Mouse (Mus musculus) telencephalon, adult 2 months (tissue): Measurements from ENCODE around the gene Tnpo2.
A peak's percentile ranks its signal among the peaks of the same experiment; 100 is the strongest.

Experiments
- DNase-seq: peaks from one replicate; pipeline ENCODE4 v3.0.0-alpha.2; 2011; ENCODE audit warnings: low read depth, low spot score

The Tnpo2 gene

GRCm38 (mm10) chr8:85036718-85037365, at the start of gene Tnpo2:
Gene Tnpo2, plus strand, starts transcription at chr8:85036915.
- peak; percentile 99 for DNase-seq

GRCm38 (mm10) chr8:84987388-84987787, 49.3 kb upstream of the Tnpo2 start:
- DNase-seq = no peak

GRCm38 (mm10) chr8:84987903-84988302, 48.8 kb upstream of the Tnpo2 start:
- no peak for DNase-seq

GRCm38 (mm10) chr8:84989311-84989731, 47.4 kb upstream of the Tnpo2 start:
- no peak for DNase-seq

GRCm38 (mm10) chr8:84989810-84990209, 46.9 kb upstream of the Tnpo2 start:
- no peak for DNase-seq

- peak; percentile 97 for DNase-seq
These were observed 46.4 kb upstream of the Tnpo2 start, which contains the start of gene Hook2 for GRCm38 (mm10) chr8:84990349-84990748. Gene Hook2, plus strand, starts transcription at chr8:84990603.

- DNase-seq = no peak
These were observed 45.9 kb upstream of the Tnpo2 start for GRCm38 (mm10) chr8:84990836-84991235.

GRCm38 (mm10) chr8:84994375-84994774, 42.3 kb upstream of the Tnpo2 start:
- no peak for DNase-seq

- DNase-seq = no peak
These were observed 41.0 kb upstream of the Tnpo2 start for GRCm38 (mm10) chr8:84995680-84996079.

GRCm38 (mm10) chr8:84996978-84997377, 39.7 kb upstream of the Tnpo2 start:
- no peak for DNase-seq

GRCm38 (mm10) chr8:84997649-84998295, 38.9 kb upstream of the Tnpo2 start:
- DNase-seq = peak; percentile 84

- DNase-seq = no peak
These were observed 29.0 kb upstream of the Tnpo2 start for GRCm38 (mm10) chr8:85007686-85008085.

- no peak for DNase-seq
These were observed 25.5 kb upstream of the Tnpo2 start for GRCm38 (mm10) chr8:85011242-85011641.

- DNase-seq = no peak
These were observed 23.4 kb upstream of the Tnpo2 start for GRCm38 (mm10) chr8:85013230-85013840.

- DNase-seq = no peak
These were observed 22.3 kb upstream of the Tnpo2 start, which contains the start of gene Best2 for GRCm38 (mm10) chr8:85014431-85014830. Gene Best2, minus strand, starts transcription at chr8:85014531.

- DNase-seq = no peak
These were observed 20.0 kb upstream of the Tnpo2 start for GRCm38 (mm10) chr8:85016724-85017123.

- no peak for DNase-seq
These were observed 19.5 kb upstream of the Tnpo2 start for GRCm38 (mm10) chr8:85017209-85017608.

- no peak for DNase-seq
These were observed 15.1 kb upstream of the Tnpo2 start for GRCm38 (mm10) chr8:85021514-85022055.

GRCm38 (mm10) chr8:85023846-85024245, 12.9 kb upstream of the Tnpo2 start:
- no peak for DNase-seq

- DNase-seq = peak; percentile 97
These were observed 11.4 kb upstream of the Tnpo2 start, which contains the start of gene Asna1 for GRCm38 (mm10) chr8:85025098-85025932. Gene Asna1, minus strand, starts transcription at chr8:85025281.
